Mouse (Mus musculus) frontal cortex, postnatal 14 days (tissue): ENCODE data around the gene Ube2k.

ENCODE experiments used
- DNase-seq, 2 experiments: peaks; one replicate each; pipeline ENCODE4 v3.0.0; 2022; ENCODE audit warnings: low spot score in 2 of 2

Gene Ube2k

DNA sequence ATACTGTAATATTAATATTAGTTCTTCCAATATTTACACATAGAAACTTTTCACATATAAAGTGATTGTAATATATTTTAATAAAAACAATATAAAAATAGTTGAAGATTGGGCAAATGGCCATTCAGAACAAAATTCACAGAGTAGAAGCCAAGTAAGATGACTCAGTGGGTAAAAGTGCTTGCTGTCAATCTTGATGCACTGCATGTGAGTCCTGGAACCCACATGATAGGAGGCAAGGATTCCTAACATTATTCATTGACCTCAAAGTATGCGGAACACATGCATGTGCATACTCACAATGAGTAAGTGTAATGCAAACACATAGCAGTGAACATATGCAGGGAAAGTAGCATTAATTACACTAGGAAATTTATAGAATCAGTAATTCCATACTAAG is 101.9 kb downstream of the Ube2k start:
- DNase-seq = no peak
